Mouse (Mus musculus): ENCODE results near the gene Mprip. TPM values are rescaled to one million over a fixed set of nuclear protein-coding genes. Genes with fewer than 3 reads are reported as not detected.

The Mprip gene
- polyA plus RNA-seq, 1 experiment from 2014 or later = 14.2 TPM

DNA sequence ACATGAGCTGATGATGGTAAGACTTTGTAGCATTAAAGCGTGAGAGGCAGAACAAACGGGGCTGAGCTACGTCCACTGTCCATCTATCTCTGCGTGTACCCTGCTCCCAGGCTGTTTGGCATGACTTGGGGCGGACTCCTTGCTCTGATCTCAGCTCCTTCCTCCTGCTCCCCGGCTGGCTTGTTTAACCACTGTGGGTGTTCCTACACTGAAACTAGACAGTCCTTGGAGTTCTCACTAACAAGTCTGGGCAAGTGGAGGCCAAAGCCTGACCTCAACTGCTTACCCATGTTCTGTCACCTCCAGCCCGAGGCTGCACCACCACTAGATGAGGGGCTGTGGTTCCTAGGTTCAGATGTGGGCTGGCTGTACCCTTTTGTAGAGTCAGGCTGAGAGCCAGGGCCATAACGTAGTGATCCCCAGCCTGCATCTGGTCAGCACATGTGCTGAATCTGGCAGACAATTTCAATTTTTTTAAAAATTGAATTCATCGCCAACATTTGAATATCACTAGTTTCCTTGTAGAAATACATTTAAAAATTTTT is 25.8 kb upstream of the Mprip start:
- Histone ChIP-seq H3K36me3 (replicated peaks; ENCODE audit: insufficient read depth, low read length) (no peaks in the 10 kb centered on the region), H3K4me1 (ENCODE audit: insufficient read depth) (peaks cover 8% of the 10 kb centered on the region), H3K27me3 (ENCODE audit: insufficient read depth, low read length) (no peaks in the 10 kb centered on the region), H3K4me3 (ENCODE audit: low read depth, low read length) (no peak overlapping the region), H3K9ac (replicated peaks) (no peak overlapping the region), H3K4me2 (ENCODE audit: low read depth, low read length) (no peak overlapping the region), H3K9me3 (ENCODE audit: low read length) (no peaks in the 10 kb centered on the region), H3K27ac (ENCODE audit: low read depth) (no peak overlapping the region)
- WGBS (ENCODE audit: insufficient replicate concordance) = 82% methylated on average over 9 of the region's 9 CpGs
- TF ChIP-seq EP300 (IDR thresholded peaks at IDR 0.05; ENCODE audit: low read depth) (no peak), CTCF (IDR thresholded peaks at IDR 0.05; ENCODE audit: low read depth) (no peak)
- no peak for DNase-seq
- ATAC-seq = no peak

DNA sequence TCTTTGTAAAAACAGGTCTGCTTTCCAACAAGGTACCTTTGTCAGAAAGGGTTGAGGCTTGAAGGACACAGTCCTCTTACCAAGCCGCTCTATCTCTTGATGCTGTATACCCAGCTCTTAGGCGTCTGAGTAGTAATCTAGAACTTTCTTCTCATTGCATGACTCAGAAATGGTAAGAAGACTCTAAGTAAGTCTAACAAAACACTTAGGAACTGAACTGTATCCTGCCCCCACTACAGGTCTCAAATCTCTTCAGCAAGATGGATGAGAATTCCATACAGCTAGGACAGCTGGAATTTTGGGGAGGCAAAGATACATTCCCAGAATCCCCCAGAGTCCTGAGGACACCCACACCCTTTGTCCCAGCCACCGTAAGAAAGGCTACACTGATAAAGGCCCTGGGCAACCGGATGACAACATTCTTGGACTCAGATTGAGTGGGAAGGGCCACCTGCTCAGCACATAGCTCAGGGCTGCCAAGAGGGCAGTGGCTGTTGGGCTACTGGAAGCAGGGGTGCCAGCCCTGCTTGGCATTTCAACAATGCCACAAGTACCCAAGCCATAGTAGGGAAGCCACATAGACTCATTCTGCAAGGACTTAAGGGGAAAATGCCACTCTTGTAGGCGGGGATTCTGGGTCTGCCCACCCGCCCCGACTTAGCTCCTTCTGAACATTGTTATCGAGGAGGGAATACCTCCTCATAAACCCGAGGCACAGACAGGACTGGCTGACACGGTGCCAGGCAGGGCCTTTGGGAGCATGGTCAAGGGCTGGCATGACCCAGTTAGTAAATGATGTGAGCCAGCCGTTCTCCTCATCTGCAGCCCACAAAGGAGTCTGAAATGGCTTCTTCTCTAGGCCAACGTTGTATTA is 25.0 kb upstream of the Mprip start:
- Histone ChIP-seq H3K27me3 (ENCODE audit: insufficient read depth, low read length) (no peaks in the 10 kb centered on the region), H3K36me3 (replicated peaks; ENCODE audit: insufficient read depth, low read length) (no peaks in the 10 kb centered on the region), H3K4me3 (ENCODE audit: low read depth, low read length) (no peak overlapping the region), H3K9ac (replicated peaks) (no peak overlapping the region), H3K27ac (ENCODE audit: low read depth) (no peak overlapping the region), H3K9me3 (ENCODE audit: low read length) (no peaks in the 10 kb centered on the region), H3K4me2 (ENCODE audit: low read depth, low read length) (no peak overlapping the region), H3K4me1 (ENCODE audit: insufficient read depth) (peaks cover 8% of the 10 kb centered on the region)
- ATAC-seq (no peak), DNase-seq (peak; percentile 9)
- TF ChIP-seq CTCF (IDR thresholded peaks at IDR 0.05; ENCODE audit: low read depth) (no peak), EP300 (IDR thresholded peaks at IDR 0.05; ENCODE audit: low read depth) (no peak)
- 72% methylated on average over 12 of the region's 12 CpGs for WGBS (ENCODE audit: insufficient replicate concordance)

DNA sequence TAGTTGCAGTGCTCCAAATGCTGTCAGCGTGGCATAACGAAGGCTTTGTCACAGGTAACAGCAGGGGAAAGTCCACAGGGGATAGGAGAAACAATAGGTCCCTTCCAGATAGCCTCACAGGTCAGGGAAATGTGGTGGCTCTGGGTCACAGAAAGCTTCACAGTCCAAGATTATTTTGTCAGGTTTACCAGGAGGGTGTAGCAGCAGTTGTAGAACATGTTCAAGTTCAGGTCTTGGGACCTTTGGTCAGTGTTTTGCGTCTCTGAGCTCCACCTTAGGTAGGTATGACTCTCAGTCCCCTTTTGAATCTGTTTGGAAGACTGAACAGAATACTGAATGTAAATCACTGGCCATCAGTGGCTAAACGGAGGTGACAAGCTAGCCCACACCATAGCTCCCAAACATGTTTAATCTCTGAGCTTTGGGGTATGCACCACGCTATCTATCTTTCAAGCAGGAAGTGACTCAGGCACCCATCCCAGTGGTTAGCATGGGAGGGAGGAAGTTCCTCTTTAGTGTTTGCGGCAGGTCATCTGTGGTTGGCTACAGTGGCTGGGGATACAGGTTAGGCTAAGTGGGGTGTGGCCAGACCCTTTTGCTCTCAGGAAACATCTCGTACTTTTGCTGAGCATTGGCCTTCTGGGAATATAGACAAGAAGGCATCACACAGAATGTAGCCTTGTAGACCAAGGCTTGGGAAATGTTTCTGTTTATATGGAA is 24.2 kb upstream of the Mprip start:
- H3K27me3 ChIP-seq (ENCODE audit: insufficient read depth, low read length) = no peaks in the 10 kb centered on the region
- DNase-seq = peak; percentile 27
- H3K4me1 ChIP-seq (ENCODE audit: insufficient read depth) = peaks cover 8% of the 10 kb centered on the region
- TF ChIP-seq CTCF (IDR thresholded peaks at IDR 0.05; ENCODE audit: low read depth) (no peak), EP300 (IDR thresholded peaks at IDR 0.05; ENCODE audit: low read depth) (no peak)
- ATAC-seq = no peak
- WGBS (ENCODE audit: insufficient replicate concordance) = 48% methylated on average over 7 of the region's 7 CpGs
- no peak overlapping the region for H3K9ac ChIP-seq (replicated peaks)
- no peaks in the 10 kb centered on the region for H3K9me3 ChIP-seq (ENCODE audit: low read length)
- no peaks in the 10 kb centered on the region for H3K36me3 ChIP-seq (replicated peaks; ENCODE audit: insufficient read depth, low read length)
- H3K4me2 ChIP-seq (ENCODE audit: low read depth, low read length) = no peak overlapping the region
- no peak overlapping the region for H3K27ac ChIP-seq (ENCODE audit: low read depth)
- H3K4me3 ChIP-seq (ENCODE audit: low read depth, low read length) = no peak overlapping the region

DNA sequence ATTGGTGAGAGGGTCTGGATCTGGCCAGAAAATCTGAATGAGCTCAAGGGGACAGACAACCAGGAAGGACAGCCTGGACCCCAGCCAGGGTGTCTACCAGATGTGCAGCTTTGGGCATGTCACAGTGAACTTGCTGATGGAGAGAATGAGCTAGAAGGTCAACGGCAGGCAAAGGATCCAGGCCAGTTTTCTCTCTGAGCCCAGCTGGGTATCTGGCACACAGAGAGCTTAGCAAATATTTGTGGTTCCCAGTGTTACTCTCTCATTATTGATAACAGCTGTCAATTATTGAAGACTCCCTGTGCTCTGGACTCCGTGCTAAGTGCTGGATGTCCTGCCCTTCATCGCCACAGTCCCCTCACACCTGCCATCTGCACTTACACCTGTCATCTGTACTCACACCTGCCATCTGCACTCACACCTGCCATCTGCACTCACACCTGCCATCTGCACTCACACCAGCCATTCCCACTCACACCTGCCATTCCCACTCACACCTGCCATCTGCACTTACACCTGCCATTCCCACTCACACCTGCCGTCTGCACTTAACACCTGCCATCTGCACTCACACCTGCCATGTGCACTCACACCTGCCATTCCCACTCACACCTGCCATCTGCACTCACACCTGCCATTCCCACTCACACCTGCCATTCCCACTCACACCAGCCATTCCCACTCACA is 21.0 kb upstream of the Mprip start:
- ATAC-seq (peak; percentile 90), DNase-seq (peak; percentile 53)
- no peak for TF ChIP-seq EP300 (IDR thresholded peaks at IDR 0.05; ENCODE audit: low read depth)
- TF ChIP-seq CTCF (IDR thresholded peaks at IDR 0.05; ENCODE audit: low read depth) = no peak
- Histone ChIP-seq H3K36me3 (replicated peaks; ENCODE audit: insufficient read depth, low read length) (no peaks in the 10 kb centered on the region), H3K27ac (ENCODE audit: low read depth) (no peak overlapping the region), H3K9me3 (ENCODE audit: low read length) (no peaks in the 10 kb centered on the region), H3K9ac (replicated peaks) (no peak overlapping the region), H3K4me3 (ENCODE audit: low read depth, low read length) (no peak overlapping the region), H3K27me3 (ENCODE audit: insufficient read depth, low read length) (no peaks in the 10 kb centered on the region), H3K4me1 (ENCODE audit: insufficient read depth) (peaks cover 8% of the 10 kb centered on the region), H3K4me2 (ENCODE audit: low read depth, low read length) (no peak overlapping the region)
- 59% methylated on average over 4 of the region's 4 CpGs for WGBS (ENCODE audit: insufficient replicate concordance)

DNA sequence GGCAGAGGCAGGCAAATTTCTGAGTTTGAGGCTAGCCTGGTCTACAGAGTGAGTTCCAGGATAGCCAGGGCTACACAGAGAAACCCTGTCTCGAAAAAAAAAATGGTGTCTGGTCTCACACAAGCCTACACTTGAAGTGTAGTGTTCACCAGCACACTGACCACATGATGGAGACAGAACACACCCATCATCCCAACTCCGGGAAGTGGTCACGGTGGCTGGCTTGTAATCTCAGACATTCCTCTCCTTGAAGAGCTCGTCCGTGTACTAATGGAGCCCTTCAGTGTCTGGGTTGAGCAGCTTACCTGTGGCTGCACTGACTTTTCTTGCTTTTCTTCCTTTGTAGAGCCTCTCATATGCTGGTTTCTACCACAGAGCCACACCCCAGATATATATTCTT is 19.9 kb upstream of the Mprip start:
- H3K4me1 ChIP-seq (ENCODE audit: insufficient read depth) = peaks cover 8% of the 10 kb centered on the region; the same call in 1 of the 2 replicates
- H3K9ac ChIP-seq (replicated peaks) = no peak overlapping the region
- no peak for ATAC-seq
- H3K27me3 ChIP-seq (ENCODE audit: insufficient read depth, low read length) = no peaks in the 10 kb centered on the region
- 60% methylated on average over 5 of the region's 5 CpGs for WGBS (ENCODE audit: insufficient replicate concordance)
- H3K4me3 ChIP-seq (ENCODE audit: low read depth, low read length) = no peak overlapping the region
- H3K4me2 ChIP-seq (ENCODE audit: low read depth, low read length) = no peak overlapping the region
- no peak overlapping the region for H3K27ac ChIP-seq (ENCODE audit: low read depth)
- DNase-seq = no peak
- no peaks in the 10 kb centered on the region for H3K9me3 ChIP-seq (ENCODE audit: low read length)
- TF ChIP-seq CTCF (IDR thresholded peaks at IDR 0.05; ENCODE audit: low read depth) = no peak
- TF ChIP-seq EP300 (IDR thresholded peaks at IDR 0.05; ENCODE audit: low read depth) = no peak
- no peaks in the 10 kb centered on the region for H3K36me3 ChIP-seq (replicated peaks; ENCODE audit: insufficient read depth, low read length)

DNA sequence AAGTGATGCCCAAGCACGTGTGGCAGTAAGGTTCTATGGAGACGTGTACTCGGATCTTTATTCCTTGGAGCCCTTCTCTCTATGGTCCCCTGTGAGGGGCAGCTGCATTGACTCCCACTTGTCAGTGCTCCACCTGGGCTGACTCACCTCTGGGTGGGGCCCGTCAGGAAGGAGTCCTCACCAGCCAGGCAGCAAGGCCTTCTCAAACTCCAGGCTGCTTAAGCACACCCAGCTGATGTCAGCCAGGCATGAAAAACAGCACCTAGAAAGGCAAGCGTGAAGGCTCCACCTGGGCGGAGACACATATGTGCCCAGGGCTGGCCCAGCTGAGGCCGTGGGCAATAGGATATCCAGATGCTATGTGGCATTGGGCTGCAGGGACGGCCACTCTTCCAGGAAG is 18.7 kb upstream of the Mprip start:
- DNase-seq (no peak), ATAC-seq (no peak)
- Histone ChIP-seq H3K9ac (replicated peaks) (no peak overlapping the region), H3K9me3 (ENCODE audit: low read length) (no peaks in the 10 kb centered on the region), H3K36me3 (replicated peaks; ENCODE audit: insufficient read depth, low read length) (no peaks in the 10 kb centered on the region), H3K27ac (ENCODE audit: low read depth) (no peak overlapping the region), H3K4me3 (ENCODE audit: low read depth, low read length) (no peak overlapping the region), H3K4me2 (ENCODE audit: low read depth, low read length) (no peak overlapping the region), H3K27me3 (ENCODE audit: insufficient read depth, low read length) (no peaks in the 10 kb centered on the region), H3K4me1 (ENCODE audit: insufficient read depth) (peaks cover 3% of the 10 kb centered on the region; the same call in 1 of the 2 replicates)
- 82% methylated on average over 8 of the region's 8 CpGs for WGBS (ENCODE audit: insufficient replicate concordance)
- no peak for TF ChIP-seq EP300 (IDR thresholded peaks at IDR 0.05; ENCODE audit: low read depth)
- TF ChIP-seq CTCF (IDR thresholded peaks at IDR 0.05; ENCODE audit: low read depth) = no peak
